Mouse (Mus musculus) layer of hippocampus, adult 9-10 months (tissue): ENCODE data around the gene Safb2.

Experiments used
- DNase-seq: peaks from one replicate; pipeline ENCODE4 v3.0.0; 2022; ENCODE audit warnings: low spot score

The Safb2 gene

DNA sequence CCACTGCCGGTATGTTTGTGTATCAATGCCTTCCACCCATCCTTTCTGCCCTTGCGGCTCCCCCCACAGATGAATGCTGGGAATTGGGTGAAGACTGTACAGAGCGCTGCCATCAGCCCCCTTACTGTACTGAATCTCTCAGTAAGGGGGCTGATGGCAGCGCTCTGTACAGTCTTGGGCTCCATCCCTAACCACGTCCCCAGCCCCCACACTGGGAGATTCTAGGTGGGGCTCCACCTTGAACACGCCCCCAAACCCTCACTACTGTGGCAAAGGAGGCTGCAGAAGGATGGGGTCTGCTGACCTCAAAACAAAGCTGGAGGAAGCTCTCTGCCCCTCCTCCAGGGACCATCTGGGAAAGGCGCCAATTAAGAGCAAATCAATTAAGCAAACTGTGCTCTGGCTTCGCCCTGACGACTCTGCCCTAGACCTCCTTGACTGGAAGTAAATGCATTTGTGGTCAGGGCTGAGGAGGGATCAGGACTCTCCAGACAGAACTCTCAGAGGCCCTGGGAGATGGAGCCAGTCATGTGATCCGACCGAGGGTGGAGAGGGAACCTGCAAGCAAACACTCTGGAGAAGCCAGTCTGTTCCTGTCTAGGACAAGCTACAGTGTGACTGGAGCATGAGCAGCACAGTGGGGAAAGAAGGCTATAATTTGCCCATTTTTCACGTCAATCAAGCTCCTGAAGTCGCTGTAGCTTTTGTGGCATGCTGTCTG is 68.5 kb downstream of the Safb2 start:
- no peak for DNase-seq

GRCm38 (mm10) chr17:56514916-56515315 is 69.5 kb downstream of the Safb2 start:
- no peak for DNase-seq

DNA sequence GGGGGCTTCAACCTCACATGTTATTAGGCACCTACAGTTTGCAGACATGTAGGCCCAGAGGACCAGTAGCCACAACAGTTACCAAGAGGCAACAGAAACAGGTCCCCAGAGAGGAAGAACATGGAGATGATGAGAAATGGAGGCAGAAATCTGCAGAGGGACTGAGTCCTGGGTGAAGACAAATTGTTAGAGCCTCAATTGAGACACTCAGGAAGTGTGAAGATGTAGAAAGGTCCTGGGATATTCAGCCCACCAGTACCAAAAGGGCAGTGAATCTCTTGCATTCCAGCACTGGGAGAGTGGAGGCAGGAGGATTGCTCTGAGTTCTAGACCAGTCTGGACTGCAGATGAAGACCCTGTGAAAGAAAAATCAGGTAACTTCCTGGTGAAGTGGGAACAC is 70.1 kb downstream of the Safb2 start:
- DNase-seq, result no peak

- no peak for DNase-seq
These were observed 72.1 kb downstream of the Safb2 start, which contains the start of gene Znrf4 for GRCm38 (mm10) chr17:56512310-56512709. Znrf4 (minus strand) TSS chr17:56512431.

DNA sequence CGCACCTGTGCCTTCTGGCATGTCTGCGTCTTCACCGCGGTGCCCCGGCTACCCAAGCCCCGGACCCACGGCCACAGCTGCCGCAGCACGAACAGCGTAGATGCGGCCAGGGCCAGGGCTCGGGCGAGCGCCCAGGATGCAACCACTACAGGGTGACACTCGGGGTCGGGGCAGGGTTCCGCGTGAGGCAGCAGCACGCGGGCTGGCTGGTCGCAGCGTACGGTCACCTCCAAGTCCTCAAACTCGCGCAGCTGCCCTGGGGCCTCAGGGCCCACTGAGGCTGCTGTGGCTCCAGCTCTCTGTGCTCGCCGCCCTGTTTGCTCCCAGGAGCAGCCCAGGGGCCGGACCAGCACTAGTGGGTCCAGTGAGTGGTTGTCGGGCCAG is 72.7 kb downstream of the Safb2 start:
- DNase-seq, result no peak

- DNase-seq, result no peak
These were observed 73.2 kb downstream of the Safb2 start for GRCm38 (mm10) chr17:56510970-56511706.
